Mouse (Mus musculus): ENCODE measurements at regions not wholly inside any gene's neighbourhood (a gene's known extent, or its start where the extent isn't known, plus 50 kb on each side); places are given as distances from the start of the nearest gene placed in this dataset.

DNA sequence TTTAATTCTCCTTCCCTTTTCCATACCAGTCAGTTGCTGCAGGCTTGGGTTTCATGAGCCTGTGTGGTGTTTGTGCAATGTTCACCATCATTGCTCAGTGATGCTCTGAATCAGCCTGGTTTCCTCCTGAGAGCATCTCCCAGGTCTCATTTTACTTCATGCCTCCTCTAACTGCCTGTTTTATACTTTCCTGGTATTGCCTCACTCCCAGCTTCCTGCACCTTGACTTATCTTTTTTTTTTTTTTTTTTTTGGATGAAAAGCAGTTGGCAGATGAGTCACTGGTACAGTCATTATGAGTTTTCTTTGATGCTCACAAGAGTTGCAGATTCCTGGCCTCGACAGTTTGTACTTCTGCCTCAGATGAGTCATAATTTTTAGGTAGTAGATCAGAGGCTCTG is 81.5 kb upstream of the Tet2 start:
- H3K27me3 ChIP-seq, result no peaks in the 10 kb centered on the region
- ATAC-seq (ENCODE audit: insufficient number of reproducible peaks, low FRiP score, low TSS enrichment, low read depth), result no peak
- no peaks in the 10 kb centered on the region for H3K36me3 ChIP-seq
- H3K9ac ChIP-seq, result no peak overlapping the region
- H3K4me2 ChIP-seq, result no peak overlapping the region
- no peak overlapping the region for H3K27ac ChIP-seq
- H3K4me3 ChIP-seq, result no peak overlapping the region
- 37% methylated on average over 1 of the region's 1 CpGs for WGBS
- H3K9me3 ChIP-seq, result no peaks in the 10 kb centered on the region
- H3K4me1 ChIP-seq, result no peaks in the 10 kb centered on the region

DNA sequence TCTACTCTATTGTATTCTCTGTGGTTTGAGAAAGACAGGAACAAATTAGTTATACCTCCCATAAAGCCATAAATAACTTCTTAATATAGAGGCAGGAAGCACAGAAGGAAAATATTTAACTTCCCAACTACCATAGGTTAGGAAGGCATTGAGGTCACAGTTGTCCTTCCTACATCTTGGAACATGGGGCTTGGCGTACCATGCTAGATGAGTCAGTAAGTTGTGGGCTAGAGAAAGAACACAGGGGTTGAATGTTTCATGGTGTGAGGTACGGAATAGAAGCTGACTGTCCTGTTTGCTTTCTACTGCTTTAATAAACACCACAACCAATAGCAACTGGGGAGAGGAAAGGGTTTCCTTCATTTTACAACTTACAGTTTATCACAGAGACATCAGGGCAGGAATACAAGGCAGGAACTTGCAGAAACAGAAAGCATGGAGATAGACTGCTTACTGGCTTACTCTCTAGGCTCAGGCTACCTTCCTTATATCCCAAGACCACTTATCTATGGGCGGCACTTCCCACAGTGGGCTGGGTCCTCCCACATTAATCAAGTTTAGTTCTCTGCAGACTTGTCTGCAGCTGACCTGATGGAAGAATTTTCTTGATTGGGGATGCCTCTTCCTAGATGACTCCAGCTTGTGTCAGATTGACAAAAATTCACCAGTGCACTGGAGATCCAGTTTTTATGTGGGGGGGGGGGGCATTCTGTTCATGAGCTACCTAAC is 82.3 kb upstream of the Tet2 start:
- no peak overlapping the region for H3K4me3 ChIP-seq
- no peaks in the 10 kb centered on the region for H3K36me3 ChIP-seq
- H3K4me1 ChIP-seq, result no peaks in the 10 kb centered on the region
- no peaks in the 10 kb centered on the region for H3K9me3 ChIP-seq
- no peak overlapping the region for H3K4me2 ChIP-seq
- ATAC-seq (ENCODE audit: insufficient number of reproducible peaks, low FRiP score, low TSS enrichment, low read depth), result no peak
- H3K9ac ChIP-seq, result no peak overlapping the region
- H3K27me3 ChIP-seq, result no peaks in the 10 kb centered on the region
- no peak overlapping the region for H3K27ac ChIP-seq
- 80% methylated on average over 3 of the region's 3 CpGs for WGBS

DNA sequence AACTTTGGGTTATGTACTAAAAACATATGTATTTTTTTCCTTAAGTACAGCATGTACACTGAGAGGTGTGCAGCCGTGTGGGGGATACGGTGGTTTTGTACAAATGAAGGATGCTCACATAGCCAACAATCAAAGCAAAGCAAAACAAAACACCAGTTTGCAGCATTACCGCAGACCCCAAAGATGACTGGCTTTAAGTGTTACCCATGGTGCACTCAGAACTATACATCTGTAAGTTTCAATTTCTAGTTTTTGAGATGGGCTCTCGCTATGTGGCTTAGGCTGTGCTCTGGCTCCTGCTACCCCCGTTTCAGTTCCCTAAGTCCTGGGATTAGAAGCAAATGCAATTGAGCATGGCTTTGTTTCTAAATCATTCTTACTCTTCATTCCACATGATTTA is 89.4 kb upstream of the Tet2 start:
- WGBS, result 84% methylated on average over 5 of the region's 5 CpGs
- H3K4me1 ChIP-seq, result no peaks in the 10 kb centered on the region
- H3K36me3 ChIP-seq, result no peaks in the 10 kb centered on the region
- ATAC-seq (ENCODE audit: insufficient number of reproducible peaks, low FRiP score, low TSS enrichment, low read depth), result no peak
- no peak overlapping the region for H3K4me2 ChIP-seq
- H3K9ac ChIP-seq, result no peak overlapping the region
- H3K4me3 ChIP-seq, result no peak overlapping the region
- no peak overlapping the region for H3K27ac ChIP-seq
- no peaks in the 10 kb centered on the region for H3K27me3 ChIP-seq
- H3K9me3 ChIP-seq, result no peaks in the 10 kb centered on the region

DNA sequence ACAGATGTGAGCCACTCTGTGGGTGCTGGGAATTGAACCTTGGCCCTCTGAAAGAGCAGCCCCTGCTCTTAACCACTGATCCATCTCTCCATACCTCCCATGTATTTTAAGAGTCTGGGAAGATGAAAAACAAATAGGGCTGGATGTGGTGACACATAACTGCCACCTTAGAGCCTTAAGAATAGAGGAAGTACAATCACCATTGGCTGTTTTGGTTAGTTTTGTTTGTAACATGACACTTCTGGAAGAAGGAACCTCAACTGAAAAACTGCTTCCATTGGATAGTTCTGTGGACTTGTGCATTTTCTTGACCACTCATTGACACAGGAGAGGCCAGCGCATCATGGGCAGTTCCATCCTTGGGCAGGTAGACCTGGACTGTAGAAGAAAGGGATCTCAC is 100.7 kb upstream of the Tet2 start:
- H3K4me2 ChIP-seq, result no peak overlapping the region
- H3K9ac ChIP-seq, result no peak overlapping the region
- H3K27me3 ChIP-seq, result no peaks in the 10 kb centered on the region
- H3K9me3 ChIP-seq, result no peaks in the 10 kb centered on the region
- 93% methylated on average over 1 of the region's 1 CpGs for WGBS
- H3K36me3 ChIP-seq, result no peaks in the 10 kb centered on the region
- H3K27ac ChIP-seq, result no peak overlapping the region
- no peak overlapping the region for H3K4me3 ChIP-seq
- H3K4me1 ChIP-seq, result no peaks in the 10 kb centered on the region
- ATAC-seq (ENCODE audit: insufficient number of reproducible peaks, low FRiP score, low TSS enrichment, low read depth), result no peak

DNA sequence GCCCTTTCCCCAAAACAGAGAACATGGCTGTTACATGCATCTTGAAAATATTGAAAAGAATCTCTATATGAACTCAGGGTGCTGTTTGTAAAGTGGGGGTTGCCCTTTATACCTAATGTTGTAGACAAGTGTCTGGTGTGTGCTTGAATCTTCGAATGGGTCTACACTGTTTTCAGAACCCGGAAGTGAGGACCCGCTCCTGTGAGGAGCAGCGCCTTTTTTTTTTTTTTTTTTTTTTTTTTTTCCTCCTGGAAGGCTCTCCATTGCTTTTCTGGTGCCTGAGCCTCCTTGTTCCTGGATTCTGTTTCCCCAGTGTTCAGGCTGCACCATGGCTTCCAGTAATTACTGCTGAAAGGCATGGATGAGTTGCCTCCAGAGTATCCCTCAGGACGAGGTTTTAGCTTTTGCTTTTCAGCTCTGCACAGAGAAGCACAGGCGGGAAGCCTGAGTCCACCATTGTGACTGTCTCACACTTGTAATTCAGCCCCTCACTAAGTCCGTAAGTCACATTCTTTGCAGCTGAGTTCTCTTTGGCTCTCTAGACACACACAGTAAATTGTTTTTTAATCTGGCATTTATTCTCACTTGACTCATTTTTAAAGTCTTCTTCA is 101.6 kb upstream of the Tet2 start:
- no peak overlapping the region for H3K4me2 ChIP-seq
- H3K9me3 ChIP-seq, result no peaks in the 10 kb centered on the region
- no peak overlapping the region for H3K27ac ChIP-seq
- H3K9ac ChIP-seq, result no peak overlapping the region
- ATAC-seq (ENCODE audit: insufficient number of reproducible peaks, low FRiP score, low TSS enrichment, low read depth), result no peak
- H3K4me3 ChIP-seq, result no peak overlapping the region
- H3K27me3 ChIP-seq, result no peaks in the 10 kb centered on the region
- no peaks in the 10 kb centered on the region for H3K36me3 ChIP-seq
- no peaks in the 10 kb centered on the region for H3K4me1 ChIP-seq
- 62% methylated on average over 7 of the region's 7 CpGs for WGBS

DNA sequence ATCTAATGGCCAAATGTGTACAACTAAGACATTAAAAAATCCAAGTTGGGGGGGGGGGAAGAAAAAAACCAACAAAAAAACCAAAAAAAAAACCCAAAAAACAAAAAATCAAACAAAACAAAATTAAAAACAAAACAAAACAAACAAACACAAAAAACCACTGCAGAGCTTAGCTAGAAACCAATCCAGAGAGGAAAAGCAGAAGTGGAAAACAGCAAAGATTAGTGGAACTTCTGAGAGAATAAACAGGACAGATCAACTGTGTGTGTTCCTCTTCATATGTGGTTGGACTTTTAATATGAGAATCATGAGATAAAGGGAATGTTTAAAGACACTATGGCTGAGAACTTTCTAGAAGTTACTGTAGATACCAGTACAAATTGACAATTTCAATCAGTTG is 105.1 kb upstream of the Tet2 start:
- H3K36me3 ChIP-seq, result no peaks in the 10 kb centered on the region
- no peak overlapping the region for H3K27ac ChIP-seq
- no peaks in the 10 kb centered on the region for H3K27me3 ChIP-seq

DNA sequence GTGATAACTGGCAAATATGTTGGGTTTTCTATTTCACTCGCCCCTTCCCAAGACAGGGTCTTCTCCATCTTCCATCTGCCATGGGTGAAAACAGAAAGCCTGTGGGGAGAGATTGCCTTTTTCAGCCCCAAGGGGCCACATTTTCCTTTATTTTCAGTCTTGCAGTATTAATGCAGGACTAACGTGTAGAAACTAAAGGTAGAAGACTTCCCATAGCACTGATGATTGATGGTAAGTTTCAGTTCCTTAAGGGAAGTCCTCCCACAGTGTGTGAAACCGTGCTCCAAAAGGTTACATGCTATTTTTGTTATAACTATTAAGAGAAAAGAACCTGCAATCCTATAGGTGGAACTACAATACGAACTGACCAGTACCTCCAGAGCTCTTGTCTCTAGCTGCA is 107.1 kb upstream of the Tet2 start:
- 85% methylated on average over 4 of the region's 4 CpGs for WGBS
- Histone ChIP-seq H3K36me3 (no peaks in the 10 kb centered on the region), H3K27ac (no peak overlapping the region), H3K9me3 (no peaks in the 10 kb centered on the region), H3K4me2 (no peak overlapping the region), H3K4me3 (no peak overlapping the region), H3K27me3 (no peaks in the 10 kb centered on the region), H3K4me1 (no peaks in the 10 kb centered on the region), H3K9ac (no peak overlapping the region)
- ATAC-seq (ENCODE audit: insufficient number of reproducible peaks, low FRiP score, low TSS enrichment, low read depth), result no peak

More for the DNA sequence above, 105.1 kb upstream of the Tet2 start:
- Histone ChIP-seq H3K4me3 (no peak overlapping the region), H3K9ac (no peak overlapping the region), H3K9me3 (no peaks in the 10 kb centered on the region), H3K4me1 (no peaks in the 10 kb centered on the region), H3K4me2 (no peak overlapping the region)
- ATAC-seq (ENCODE audit: insufficient number of reproducible peaks, low FRiP score, low TSS enrichment, low read depth), result no peak

DNA sequence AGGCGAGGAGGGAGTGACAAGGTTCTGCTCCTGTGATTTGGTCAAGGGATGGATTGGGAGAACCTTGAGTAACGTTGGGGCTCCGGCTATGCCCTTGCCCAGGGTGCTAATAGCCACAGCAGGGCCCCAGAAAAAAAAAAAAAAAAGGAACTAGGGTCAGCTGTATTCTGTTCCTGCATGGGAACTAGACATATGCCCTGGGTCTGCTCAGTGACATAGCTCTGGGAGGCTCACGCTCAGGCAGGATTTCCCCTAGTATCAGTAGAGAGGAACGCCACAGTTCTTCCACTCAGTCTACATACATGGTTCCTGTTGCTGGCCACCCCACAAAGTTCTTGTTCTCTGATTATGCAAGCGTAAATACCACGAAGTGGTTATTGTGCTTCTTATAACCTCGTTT is 114.8 kb upstream of the Tet2 start:
- no peaks in the 10 kb centered on the region for H3K9me3 ChIP-seq
- no peak overlapping the region for H3K4me2 ChIP-seq
- no peak for ATAC-seq (ENCODE audit: insufficient number of reproducible peaks, low FRiP score, low TSS enrichment, low read depth)
- no peak overlapping the region for H3K4me3 ChIP-seq
- WGBS, result 84% methylated on average over 8 of the region's 8 CpGs
- H3K4me1 ChIP-seq, result no peaks in the 10 kb centered on the region
- H3K27me3 ChIP-seq, result no peaks in the 10 kb centered on the region
- H3K36me3 ChIP-seq, result no peaks in the 10 kb centered on the region
- H3K27ac ChIP-seq, result no peak overlapping the region
- no peak overlapping the region for H3K9ac ChIP-seq

DNA sequence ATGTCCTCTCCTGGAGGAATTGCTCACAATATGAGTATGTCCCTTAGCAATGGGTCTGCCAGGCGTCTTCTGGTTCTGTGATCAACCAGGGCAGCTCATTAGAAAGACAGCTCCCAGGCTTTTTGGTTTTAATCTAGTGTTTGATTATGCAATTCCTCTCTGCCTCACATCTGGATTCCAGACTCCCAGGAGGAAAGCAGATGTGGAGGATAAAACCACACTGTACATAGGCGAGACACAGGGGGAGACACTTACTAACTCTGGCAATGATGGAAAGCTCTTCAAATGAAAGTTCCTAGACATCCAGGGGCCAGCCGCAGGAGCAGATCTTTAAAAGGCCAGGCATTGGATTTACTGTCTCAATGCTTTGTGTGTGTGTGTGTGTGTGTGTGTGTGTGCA is 116.4 kb upstream of the Tet2 start:
- Histone ChIP-seq H3K4me3 (no peak overlapping the region), H3K4me2 (no peak overlapping the region), H3K9me3 (no peaks in the 10 kb centered on the region), H3K36me3 (no peaks in the 10 kb centered on the region), H3K27ac (no peak overlapping the region), H3K27me3 (no peaks in the 10 kb centered on the region), H3K9ac (no peak overlapping the region), H3K4me1 (no peaks in the 10 kb centered on the region)
- ATAC-seq (ENCODE audit: insufficient number of reproducible peaks, low FRiP score, low TSS enrichment, low read depth), result no peak
- 33% methylated on average over 3 of the region's 3 CpGs for WGBS

DNA sequence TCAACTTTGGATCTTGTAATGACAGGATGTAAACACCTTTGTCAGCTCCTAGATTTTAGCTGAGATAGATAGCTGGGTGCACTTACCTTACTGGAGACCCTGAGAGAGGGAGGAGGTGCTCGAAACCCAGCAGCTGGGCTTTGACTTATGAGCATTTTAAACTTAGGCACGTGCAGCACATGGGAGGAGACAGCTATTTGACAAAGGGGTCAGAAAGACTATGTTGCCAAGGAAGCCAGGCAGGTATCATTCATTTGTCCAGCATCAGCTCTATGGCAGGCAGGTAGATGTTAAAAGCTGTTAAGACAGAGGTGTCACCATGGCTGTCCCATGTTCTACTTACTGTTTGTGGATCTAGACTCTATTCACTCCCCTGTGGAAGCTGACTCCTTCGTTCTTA is 120.0 kb upstream of the Tet2 start:
- no peak overlapping the region for H3K27ac ChIP-seq
- no peaks in the 10 kb centered on the region for H3K36me3 ChIP-seq
- H3K4me3 ChIP-seq, result no peak overlapping the region
- 80% methylated on average over 3 of the region's 3 CpGs for WGBS
- H3K4me2 ChIP-seq, result no peak overlapping the region
- H3K27me3 ChIP-seq, result no peaks in the 10 kb centered on the region
- no peak overlapping the region for H3K9ac ChIP-seq
- H3K9me3 ChIP-seq, result no peaks in the 10 kb centered on the region
- no peaks in the 10 kb centered on the region for H3K4me1 ChIP-seq
- ATAC-seq (ENCODE audit: insufficient number of reproducible peaks, low FRiP score, low TSS enrichment, low read depth), result no peak

DNA sequence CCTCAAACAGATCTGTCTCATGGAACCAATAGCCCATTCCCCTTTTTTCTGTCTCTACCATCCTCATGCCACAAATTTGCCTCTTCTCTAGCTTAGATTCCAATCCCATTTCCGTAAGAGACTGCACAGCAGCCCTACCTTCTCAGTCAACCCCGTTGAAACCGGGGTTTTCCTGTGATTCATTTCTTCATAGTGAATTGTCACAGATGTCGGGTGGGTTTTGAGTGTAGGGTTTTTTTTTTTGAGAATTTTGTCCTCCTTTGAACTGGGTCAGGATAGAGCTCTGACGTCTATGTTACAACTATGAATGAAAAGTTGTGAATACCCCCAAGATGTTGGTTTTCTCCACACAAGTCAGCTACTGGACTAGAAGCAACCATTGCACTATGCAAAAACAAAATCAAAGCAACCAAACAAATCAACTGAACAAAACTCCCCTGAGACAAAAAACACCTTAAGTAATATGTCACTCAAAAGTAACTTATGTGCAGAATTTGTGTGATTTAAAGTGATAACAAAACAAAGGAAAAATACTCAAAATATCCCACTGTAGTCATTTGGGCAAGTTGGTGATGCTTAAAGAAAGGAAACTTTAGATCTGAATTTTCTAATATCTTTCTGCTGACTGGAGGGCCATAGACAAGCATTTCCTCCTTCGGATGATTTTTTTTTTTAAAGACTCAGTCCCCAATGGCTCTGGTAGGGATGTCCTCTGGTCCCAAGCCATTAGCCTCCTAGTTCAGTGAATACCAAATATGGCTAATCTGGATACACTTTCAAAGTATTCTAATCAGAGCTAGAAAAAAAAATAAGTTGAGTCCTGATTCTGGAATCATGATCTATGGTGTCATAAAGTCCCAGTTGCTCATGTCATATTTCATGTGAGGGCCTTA is 120.7 kb upstream of the Tet2 start:
- ATAC-seq (ENCODE audit: insufficient number of reproducible peaks, low FRiP score, low TSS enrichment, low read depth), result no peak
- H3K9ac ChIP-seq, result no peak overlapping the region
- no peaks in the 10 kb centered on the region for H3K27me3 ChIP-seq
- no peak overlapping the region for H3K27ac ChIP-seq
- no peaks in the 10 kb centered on the region for H3K36me3 ChIP-seq
- H3K4me1 ChIP-seq, result no peaks in the 10 kb centered on the region
- no peak overlapping the region for H3K4me3 ChIP-seq
- 87% methylated on average over 6 of the region's 6 CpGs for WGBS
- no peaks in the 10 kb centered on the region for H3K9me3 ChIP-seq
- no peak overlapping the region for H3K4me2 ChIP-seq

DNA sequence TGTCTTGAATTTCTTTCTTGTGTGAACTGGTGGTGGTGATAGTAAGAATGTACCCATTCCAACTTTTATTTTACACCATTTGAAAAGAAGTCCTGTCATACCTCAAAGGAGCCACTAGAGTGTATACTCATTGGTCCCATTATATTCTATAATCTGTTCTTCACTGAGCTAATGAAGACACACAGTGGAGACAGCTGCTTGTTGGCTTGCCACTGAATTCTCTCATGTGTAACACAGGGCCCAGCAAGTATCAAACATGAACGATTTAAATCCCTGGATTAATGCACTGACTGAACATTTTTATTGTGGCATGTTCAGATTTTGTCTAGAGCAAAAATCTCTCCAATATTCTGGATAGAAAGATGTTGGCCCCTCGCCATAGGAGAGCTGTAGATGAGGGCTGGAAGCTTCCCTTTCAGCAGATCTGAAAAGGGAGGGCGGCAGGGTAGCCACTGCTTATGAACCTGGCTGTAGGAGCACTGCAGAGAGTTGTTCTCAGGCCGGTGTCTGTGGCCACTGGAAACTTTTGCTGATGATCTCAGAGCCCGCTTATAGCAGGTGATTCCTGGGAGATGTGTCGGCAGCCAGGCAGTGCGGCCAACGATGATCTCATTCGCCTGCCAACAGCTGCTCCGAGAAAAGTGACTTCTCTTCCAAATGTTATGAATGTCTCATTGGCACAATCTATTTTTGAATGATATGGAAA is 128.0 kb upstream of the Tet2 start:
- Histone ChIP-seq H3K4me1 (no peaks in the 10 kb centered on the region; the same call in 1 of the 2 replicates), H3K27ac (no peak overlapping the region), H3K9ac (no peak overlapping the region), H3K27me3 (no peaks in the 10 kb centered on the region), H3K4me3 (no peak overlapping the region), H3K9me3 (no peaks in the 10 kb centered on the region), H3K36me3 (no peaks in the 10 kb centered on the region), H3K4me2 (no peak overlapping the region)
- no peak; the same call in 1 of the 2 replicates for ATAC-seq (ENCODE audit: insufficient number of reproducible peaks, low FRiP score, low TSS enrichment, low read depth)
- 62% methylated on average over 10 of the region's 10 CpGs for WGBS
